Mouse (Mus musculus): ENCODE data around the gene Pla1a. TPM values are rescaled to one million over a fixed set of nuclear protein-coding genes. Genes with fewer than 3 reads are reported as not detected.
"Not testable (repeated sequence)": the region's sequence is repeated elsewhere in the genome, so short reads cannot be mapped to it uniquely, and the experiment has no call there.

Pla1a gene
- polyA plus RNA-seq (2017; shearing (Covaris generic)), result under 1 TPM in 1 of 2 experiments, not detected in 1; 0.30 TPM

GRCm38 (mm10) chr16:38432498-38433425 is at the start of gene Pla1a:
TSS of gene Pla1a (minus strand) at chr16:38433145.
- ATAC-seq, result no peak

- no peak for ATAC-seq
Measured at GRCm38 (mm10) chr16:38481327-38481726, 48.4 kb upstream of the Pla1a start.

- ATAC-seq, result no peak
Measured at GRCm38 (mm10) chr16:38478296-38478695, 45.4 kb upstream of the Pla1a start.

- not testable (repeated sequence) for ATAC-seq
Measured at GRCm38 (mm10) chr16:38477241-38477608, 44.3 kb upstream of the Pla1a start.

- ATAC-seq, result peak; percentile 83
Measured at GRCm38 (mm10) chr16:38476312-38477240, 43.6 kb upstream of the Pla1a start.

- no peak for ATAC-seq
Measured at GRCm38 (mm10) chr16:38475681-38476311, 42.9 kb upstream of the Pla1a start.

- ATAC-seq, result no peak
Measured at GRCm38 (mm10) chr16:38474677-38475286, 41.8 kb upstream of the Pla1a start.

- no peak for ATAC-seq
Measured at GRCm38 (mm10) chr16:38473661-38474060, 40.7 kb upstream of the Pla1a start.

- ATAC-seq, result no peak
Measured at GRCm38 (mm10) chr16:38472507-38472873, 39.5 kb upstream of the Pla1a start.

GRCm38 (mm10) chr16:38471697-38472506 is 39.0 kb upstream of the Pla1a start:
- ATAC-seq, result no peak

- no peak for ATAC-seq
Measured at GRCm38 (mm10) chr16:38469437-38469836, 36.5 kb upstream of the Pla1a start.

GRCm38 (mm10) chr16:38468706-38469018 is 35.7 kb upstream of the Pla1a start:
- no peak for ATAC-seq

- no peak for ATAC-seq
Measured at GRCm38 (mm10) chr16:38467917-38468705, 35.2 kb upstream of the Pla1a start.

GRCm38 (mm10) chr16:38467091-38467916 is 34.4 kb upstream of the Pla1a start:
- ATAC-seq, result no peak

- no peak for ATAC-seq
Measured at GRCm38 (mm10) chr16:38466089-38466488, 33.1 kb upstream of the Pla1a start.

- ATAC-seq, result no peak
Measured at GRCm38 (mm10) chr16:38463305-38463704, 30.4 kb upstream of the Pla1a start.

GRCm38 (mm10) chr16:38462161-38462560 is 29.2 kb upstream of the Pla1a start:
- no peak for ATAC-seq

- no peak for ATAC-seq
Measured at GRCm38 (mm10) chr16:38461749-38462148, 28.8 kb upstream of the Pla1a start.

GRCm38 (mm10) chr16:38459990-38460389 is 27.0 kb upstream of the Pla1a start:
- no peak for ATAC-seq
